Mouse (Mus musculus) ES-E14 (cell line): Measurements from ENCODE around the gene Bco1. TPM values are rescaled to one million over a fixed set of nuclear protein-coding genes. Genes with fewer than 3 reads are reported as not detected.

Experiments used
- DNase-seq: peaks from one replicate; pipeline ENCODE4 v3.0.0-alpha.2; 2013; ENCODE audit warnings: low read depth, low spot score
- H3K27ac ChIP-seq: 2 replicates; pipeline ENCODE4 v1.5.1; 2012; ENCODE audit warnings: low read depth, mild to moderate bottlenecking, low read length, moderate library complexity, mixed read lengths; ENCODE audit not compliant: poor library complexity, insufficient read depth, severe bottlenecking
- H3K36me3 ChIP-seq: 2 replicates; pipeline ENCODE4 v1.6.1; 2012; ENCODE audit warnings: mild to moderate bottlenecking, low read length, moderate library complexity, mixed read lengths; ENCODE audit not compliant: control insufficient read depth, poor library complexity, insufficient read depth, severe bottlenecking
- H3K4me1 ChIP-seq, 2 experiments: fragments of 150-350 bp in 1 of 2; sonication (generic) in 1 of 2; 2 replicates each; pipeline ENCODE4 v1.6.1; 2012; ENCODE audit warnings: low read length in 2 of 2, mild to moderate bottlenecking in 1 of 2, mixed read lengths in 1 of 2; ENCODE audit not compliant: control insufficient read depth in 2 of 2, insufficient read depth in 2 of 2, poor library complexity in 1 of 2
- H3K4me3 ChIP-seq, 2 experiments: fragments of 150-350 bp in 1 of 2; sonication (generic) in 1 of 2; 2 replicates each; pipeline ENCODE4 v1.5.1; 2012; ENCODE audit warnings: low read length in 2 of 2, low read depth in 1 of 2, mild to moderate bottlenecking in 1 of 2, mixed read lengths in 1 of 2; ENCODE audit not compliant: insufficient read depth in 1 of 2, poor library complexity in 1 of 2, severe bottlenecking in 1 of 2
- H3K9ac ChIP-seq: 2 replicates; pipeline ENCODE4 v1.6.1; 2012; ENCODE audit warnings: low read depth, mild to moderate bottlenecking, low read length, mixed read lengths; ENCODE audit not compliant: poor library complexity, insufficient read depth, severe bottlenecking
- H3K9me3 ChIP-seq: fragments of 150-350 bp; sonication (generic); 2 replicates; pipeline ENCODE4 v1.6.1; 2012; ENCODE audit warnings: low read depth, mild to moderate bottlenecking, low read length; ENCODE audit not compliant: control insufficient read depth, insufficient read depth
- CHD2 ChIP-seq: IDR thresholded peaks from 2 replicates; pipeline ENCODE4 v1.6.1; 2014; ENCODE audit warnings: mild to moderate bottlenecking, low read depth, low read length, inconsistent platforms
- HCFC1 ChIP-seq: IDR thresholded peaks from 2 replicates; pipeline ENCODE4 v1.6.1; 2012; ENCODE audit warnings: low read length, inconsistent platforms, borderline replicate concordance; ENCODE audit not compliant: insufficient read depth
- MAFK ChIP-seq: IDR thresholded peaks from 2 replicates; pipeline ENCODE4 v1.6.1; 2014; ENCODE audit warnings: mild to moderate bottlenecking, low read depth, low read length, inconsistent platforms; ENCODE audit not compliant: insufficient read depth
- ZC3H11A ChIP-seq: IDR thresholded peaks from 2 replicates; pipeline ENCODE4 v1.6.1; 2012; ENCODE audit warnings: low read depth, mild to moderate bottlenecking, inconsistent platforms, low read length, borderline replicate concordance
- ZNF384 ChIP-seq: IDR thresholded peaks from 2 replicates; pipeline ENCODE4 v1.6.1; 2012; ENCODE audit warnings: low read depth, low read length, inconsistent platforms
- in situ Hi-C, 2 experiments: fragments of 600-800 bp; cut with MboI; formaldehyde crosslinking; loops; one replicate each; pipeline ENCODE4 v1.15.1; 2025; ENCODE audit warnings: low sequenced_read_pairs in 2 of 2, inconsistent platforms in 1 of 2; ENCODE audit not compliant: unreplicated experiment in 2 of 2
- total RNA-seq: library from RNA; depleted of rRNA; stranded (reverse); fragments of 300-350 nt; gene quantifications from 2 replicates; pipeline ENCODE4 v1.2.3, GENCODE M21; 2012

Gene Bco1
- total RNA-seq, 1 experiment = 0.09 TPM

DNA sequence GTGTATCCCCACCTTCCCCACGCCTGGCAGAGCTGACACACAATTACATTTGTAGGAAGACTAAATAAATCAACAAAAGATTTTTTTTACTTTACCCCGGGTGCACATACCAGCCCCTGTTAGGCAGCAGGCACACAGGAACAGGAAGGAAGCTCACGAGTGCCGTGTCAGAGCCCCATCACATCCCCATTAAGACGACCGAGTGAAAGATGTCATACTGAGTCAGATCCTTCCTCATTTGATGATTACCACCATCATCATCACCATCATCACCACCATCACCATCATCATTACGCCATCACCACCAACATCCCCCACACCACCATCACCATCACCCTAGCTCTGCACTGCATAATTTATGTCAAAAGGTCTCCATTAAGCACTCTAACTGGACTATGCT lies 28.7 kb upstream of the Bco1 start:
- no peak for DNase-seq
- H3K4me3 ChIP-seq = no peak overlapping the region
- no peak overlapping the region for H3K27ac ChIP-seq
- no peaks in the 10 kb centered on the region for H3K9me3 ChIP-seq
- H3K4me1 ChIP-seq = peaks cover 0 to 4% of the 10 kb centered on the region in 2 experiments; a peak in 2 of 4 replicates
- in situ Hi-C loops = no loop called here
- no peak overlapping the region for H3K9ac ChIP-seq
- TF ChIP-seq HCFC1 (no peak), ZNF384 (no peak), ZC3H11A (no peak), CHD2 (no peak), MAFK (no peak)
- H3K36me3 ChIP-seq = no peaks in the 10 kb centered on the region

- H3K36me3 ChIP-seq = no peaks in the 10 kb centered on the region
- no peak for DNase-seq
- in situ Hi-C loops = no loop called here
- no peak overlapping the region for H3K27ac ChIP-seq
- TF ChIP-seq CHD2 = 0 out of 2 replicates have a peak, but pooled peaks have one; percentile 48
- TF ChIP-seq MAFK = no peak
- H3K4me1 ChIP-seq = peaks cover 0 to 4% of the 10 kb centered on the region in 2 experiments; a peak in 2 of 4 replicates
- no peak overlapping the region for H3K4me3 ChIP-seq
- no peaks in the 10 kb centered on the region for H3K9me3 ChIP-seq
- H3K9ac ChIP-seq = no peak overlapping the region
These were observed 28.3 kb upstream of the Bco1 start for GRCm38 (mm10) chr8:117067396-117067795.

DNA sequence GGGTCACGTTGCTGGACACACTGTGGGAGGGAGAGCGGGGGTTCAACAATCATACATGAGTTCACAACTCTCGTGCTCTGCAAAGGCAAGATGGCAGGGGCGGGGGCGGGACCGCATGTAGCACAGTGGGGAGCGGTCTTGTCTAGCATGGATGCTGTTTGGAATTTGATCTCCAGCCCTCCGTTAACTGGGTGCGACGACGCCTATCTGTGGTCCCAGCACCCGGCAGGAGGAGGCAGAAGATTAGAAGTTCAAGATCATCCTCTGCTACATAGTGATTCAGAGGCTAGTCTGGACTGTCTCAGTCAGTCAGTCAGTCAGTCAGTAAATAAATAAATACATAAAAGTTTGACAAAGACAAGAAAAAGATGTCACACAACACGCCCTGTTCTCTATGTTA lies 27.4 kb upstream of the Bco1 start:
- in situ Hi-C loops = no loop called here
- Histone ChIP-seq H3K4me3 (no peak overlapping the region), H3K9ac (no peak overlapping the region), H3K4me1 (peaks cover 0 to 4% of the 10 kb centered on the region in 2 experiments; a peak in 2 of 4 replicates), H3K27ac (no peak overlapping the region), H3K9me3 (no peaks in the 10 kb centered on the region), H3K36me3 (no peaks in the 10 kb centered on the region)
- no peak for DNase-seq
- TF ChIP-seq ZC3H11A (no peak), ZNF384 (no peak), HCFC1 (no peak), CHD2 (no peak), MAFK (no peak)

DNA sequence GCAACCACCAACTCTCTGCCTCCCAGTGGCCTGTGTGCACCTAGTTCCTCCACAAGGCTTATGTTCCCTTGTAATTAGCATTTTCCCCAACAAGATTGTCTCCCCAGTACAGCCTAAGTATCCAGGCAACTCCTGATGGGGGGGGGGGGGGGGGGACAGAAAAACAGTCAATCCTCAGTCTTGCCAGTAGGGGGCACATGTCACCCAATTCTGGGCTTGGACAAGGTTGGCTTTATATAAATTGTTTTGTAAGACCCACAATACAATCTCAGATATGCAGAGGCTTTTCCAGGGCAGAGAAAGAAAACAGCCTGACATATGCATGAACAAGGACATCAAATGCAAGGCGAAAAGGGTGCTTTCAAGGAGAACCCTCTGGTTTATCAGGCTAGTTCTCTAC lies 25.9 kb upstream of the Bco1 start:
- Histone ChIP-seq H3K36me3 (no peaks in the 10 kb centered on the region), H3K4me3 (no peak overlapping the region), H3K27ac (no peak overlapping the region), H3K9me3 (no peaks in the 10 kb centered on the region), H3K9ac (no peak overlapping the region), H3K4me1 (peaks cover 0 to 4% of the 10 kb centered on the region in 2 experiments; a peak in 2 of 4 replicates)
- no peak for DNase-seq
- in situ Hi-C loops = no loop called here
- no peak for TF ChIP-seq HCFC1
- TF ChIP-seq CHD2 = no peak
- TF ChIP-seq ZNF384 = no peak
- no peak for TF ChIP-seq MAFK
- no peak for TF ChIP-seq ZC3H11A

DNA sequence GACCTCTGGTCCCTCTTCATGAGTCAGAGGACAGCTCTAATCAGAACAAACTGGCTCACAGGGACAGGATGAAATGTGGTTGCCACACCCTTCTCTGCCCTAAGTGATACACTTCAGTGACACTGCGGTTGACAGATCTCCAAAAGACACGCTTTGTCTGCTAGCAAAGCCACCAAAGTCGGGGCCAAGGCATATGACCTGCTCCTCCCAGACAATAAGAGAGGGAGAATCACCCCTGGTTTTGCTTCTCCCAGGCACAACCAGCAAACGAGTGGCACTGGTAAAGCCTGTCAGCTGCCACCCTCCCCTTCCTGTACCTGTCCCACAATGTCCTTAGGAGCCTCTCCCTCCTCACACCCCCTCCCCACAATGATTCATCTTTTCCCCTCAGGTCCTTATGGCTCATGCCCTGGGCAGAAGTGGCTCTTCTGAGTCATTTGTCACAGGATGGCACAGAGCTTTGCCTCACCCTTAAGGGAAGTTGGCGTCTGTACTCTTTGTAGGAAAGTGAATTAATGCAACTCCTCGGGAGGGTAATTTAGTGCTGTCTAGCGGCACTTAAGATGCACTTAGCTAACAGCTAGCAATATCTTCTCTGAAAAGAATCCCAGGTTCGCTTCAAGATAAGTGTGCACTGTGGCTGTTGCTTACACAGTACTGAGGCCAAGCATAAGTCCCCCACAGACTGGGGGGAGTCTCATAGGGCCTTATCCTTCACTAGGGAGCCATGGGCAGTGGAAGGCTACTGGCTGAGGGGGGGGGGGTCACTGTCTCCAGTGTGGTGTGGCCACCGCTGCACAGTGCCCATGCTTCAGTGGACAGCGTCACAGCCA lies 21.1 kb upstream of the Bco1 start:
- TF ChIP-seq MAFK (no peak), ZC3H11A (no peak), ZNF384 (no peak), CHD2 (no peak), HCFC1 (no peak)

More for the DNA sequence above, 21.1 kb upstream of the Bco1 start:
- Histone ChIP-seq H3K4me1 (peaks cover 4 to 14% of the 10 kb centered on the region in 2 experiments; a peak in 2 of 4 replicates), H3K36me3 (no peaks in the 10 kb centered on the region), H3K4me3 (no peak overlapping the region), H3K27ac (no peak overlapping the region), H3K9ac (no peak overlapping the region), H3K9me3 (no peaks in the 10 kb centered on the region)
- DNase-seq = no peak
- in situ Hi-C loops = no loop called here
